Mouse (Mus musculus) left cerebral cortex, postnatal 14 days (tissue): ENCODE data around the gene Taar6. TPM values are rescaled to one million over a fixed set of nuclear protein-coding genes. Genes with fewer than 3 reads are reported as not detected.

Experiments used
- DNase-seq, 2 experiments: peaks; one replicate each; pipeline ENCODE4 v3.0.0; 2021 to 2022; ENCODE audit warnings: low spot score in 2 of 2, mixed read lengths in 1 of 2
- intact Hi-C: fragments of 180-260 bp; cut with DNase I; formaldehyde crosslinking; loops from one replicate; pipeline ENCODE4 v1.15.1; 2025
- total RNA-seq, 2 experiments: library from RNA; stranded (reverse); gene quantifications; 2 replicates each; pipeline ENCODE4 v1.2.3; 2021

Taar6 gene
- total RNA-seq, 2 experiments from 2014 or later = not detected

- intact Hi-C loops = no loop called here
- DNase-seq = no peak
These were observed 37.4 kb downstream of the Taar6 start for GRCm38 (mm10) chr10:23948026-23948425.

- no peak for DNase-seq
- intact Hi-C loops = no loop called here
These were observed 43.0 kb downstream of the Taar6 start for GRCm38 (mm10) chr10:23942465-23942864.

- DNase-seq = no peak
- intact Hi-C loops = no loop called here
These were observed 47.1 kb downstream of the Taar6 start, which contains the start of gene Taar2 for GRCm38 (mm10) chr10:23938312-23938711. Gene Taar2, plus strand, starts transcription at chr10:23938572.

GRCm38 (mm10) chr10:23937613-23938012 is 47.8 kb downstream of the Taar6 start:
- intact Hi-C loops = no loop called here
- DNase-seq = no peak

Other genes starting within 250 kb of the Taar6 start
- 100 to 1,000 TPM; 222 to 226 TPM for gene Rps12, start 198.4 kb downstream of the Taar6 start, total RNA-seq
- 10 to 100 TPM; 18.3 to 23.3 TPM for gene Slc18b1, start 188.7 kb downstream of the Taar6 start, total RNA-seq
- gene Vnn3, start 134.2 kb downstream of the Taar6 start, total RNA-seq = under 1 TPM in 1 of 2 experiments, not detected in 1; 0.19 TPM
- under 1 TPM in 1 of 2 experiments, not detected in 1; 0.13 TPM for gene Vnn1, start 91.0 kb downstream of the Taar6 start, total RNA-seq
- not detected for gene Taar1, start 65.3 kb downstream of the Taar6 start, total RNA-seq
- not detected for gene Taar2, start 47.1 kb downstream of the Taar6 start, total RNA-seq
- not detected for gene Taar3, start 36.1 kb downstream of the Taar6 start, total RNA-seq
- gene Taar4, start 25.2 kb downstream of the Taar6 start, total RNA-seq = not detected
- not detected for gene Taar5, start 14.9 kb downstream of the Taar6 start, total RNA-seq
- not detected for gene Taar7a, start 7.8 kb upstream of the Taar6 start, total RNA-seq
- not detected for gene Taar7b, start 14.3 kb upstream of the Taar6 start, total RNA-seq
- not detected for gene Taar7d, start 41.6 kb upstream of the Taar6 start, total RNA-seq
- gene Taar7e, start 52.0 kb upstream of the Taar6 start, total RNA-seq = not detected
- gene Taar7f, start 63.9 kb upstream of the Taar6 start, total RNA-seq = not detected
- gene Taar8a, start 90.9 kb upstream of the Taar6 start, total RNA-seq = not detected
- not detected for gene Taar8b, start 106.6 kb upstream of the Taar6 start, total RNA-seq
- gene Taar8c, start 116.3 kb upstream of the Taar6 start, total RNA-seq = not detected
- gene Taar9, start 123.9 kb upstream of the Taar6 start, total RNA-seq = not detected
- 100 to 1,000 TPM; 150 to 156 TPM for gene Stx7, start 163.7 kb upstream of the Taar6 start, total RNA-seq
- gene Moxd1, start 237.9 kb upstream of the Taar6 start, total RNA-seq = 10 to 100 TPM in 1 of 2 experiments, 1 to 10 TPM in 1; 8.9 to 11.3 TPM